Mouse (Mus musculus): ENCODE measurements at regions not wholly inside any gene's neighbourhood (a gene's known extent, or its start where the extent isn't known, plus 50 kb on each side); places are given as distances from the start of the nearest gene placed in this dataset.

DNA sequence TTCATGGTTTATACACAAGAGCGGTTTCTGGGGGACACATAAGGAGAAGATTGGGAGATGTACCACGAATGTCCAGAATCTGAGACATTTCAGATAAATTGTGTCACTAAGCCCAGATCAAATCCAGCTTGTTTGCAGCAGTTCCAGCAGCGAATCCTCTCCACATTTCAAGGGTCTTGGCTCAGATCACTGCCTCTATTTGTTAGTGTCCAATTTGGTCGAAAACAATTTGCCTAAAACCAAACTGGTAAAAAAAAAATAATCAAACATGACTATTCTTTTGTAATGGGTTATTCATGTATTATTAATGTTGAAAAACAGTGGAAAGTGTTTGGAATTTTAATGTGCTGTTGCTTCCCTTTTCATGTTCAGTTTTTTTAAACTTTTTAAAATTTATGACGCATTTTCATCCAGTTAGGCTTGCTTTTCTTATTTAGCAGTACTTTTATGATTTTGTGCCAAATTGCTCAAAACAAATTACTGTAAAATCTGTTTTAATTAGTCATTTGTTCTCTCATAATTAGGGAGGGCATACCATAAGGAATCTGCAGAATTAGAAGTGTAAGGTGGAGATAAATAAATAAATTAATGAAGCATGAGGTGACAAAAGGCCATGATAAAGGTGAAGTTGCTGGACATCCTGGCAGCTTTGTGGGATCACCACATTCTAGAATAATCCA is 396.8 kb upstream of the Ptbp2 start:
- no peaks in the 10 kb centered on the region for H3K36me3 ChIP-seq (ENCODE audit: control insufficient read depth in 1 of 2, insufficient read depth in 2 of 2, low read length in 2 of 2)
- H3K9me3 ChIP-seq (replicated peaks; ENCODE audit: insufficient read depth, low read length), result no peaks in the 10 kb centered on the region
- no peak overlapping the region for H3K4me3 ChIP-seq (ENCODE audit: control insufficient read depth in 1 of 2, insufficient read depth in 1 of 2, low read depth in 2 of 2, low read length in 2 of 2)
- H3K27me3 ChIP-seq (ENCODE audit: control insufficient read depth in 1 of 2, insufficient read depth in 2 of 2, low read length in 2 of 2), result no peaks in the 10 kb centered on the region
- H3K4me1 ChIP-seq (ENCODE audit: control insufficient read depth in 1 of 2, insufficient read depth in 2 of 2, low read length in 2 of 2), result no peaks in the 10 kb centered on the region
- H3K79me2 ChIP-seq (ENCODE audit: control insufficient read depth, insufficient read depth, low read length, poor library complexity), result no peaks in the 10 kb centered on the region
- no peak overlapping the region for H3K9ac ChIP-seq (ENCODE audit: control insufficient read depth, low read depth, low read length, poor library complexity, severe bottlenecking)
- no peak for DNase-seq (ENCODE audit: low read depth, low spot score)
- TF ChIP-seq GABPA (IDR thresholded peaks at IDR 0.05; ENCODE audit: low read depth, low read length) (no peak), NELFE (IDR thresholded peaks at IDR 0.05; ENCODE audit: low read depth, low read length) (no peak), MAX (IDR thresholded peaks at IDR 0.05; ENCODE audit: low read length) (no peak), ZKSCAN1 (IDR thresholded peaks at IDR 0.05; ENCODE audit: low read depth, low read length) (no peak), SIN3A (IDR thresholded peaks at IDR 0.05; ENCODE audit: low read length) (no peak), EP300 (IDR thresholded peaks at IDR 0.05; ENCODE audit: low read depth in 1 of 2, low read length in 2 of 2) (no peak), NRF1 (IDR thresholded peaks at IDR 0.05; ENCODE audit: insufficient read depth, low read depth, low read length, poor library complexity, severe bottlenecking) (no peak), ZNF384 (IDR thresholded peaks at IDR 0.05; ENCODE audit: low read depth, low read length) (no peak), HCFC1 (IDR thresholded peaks at IDR 0.05; ENCODE audit: low read depth, low read length) (no peak), TBP (IDR thresholded peaks at IDR 0.05; ENCODE audit: low read depth, low read length) (no peak), MEF2A (IDR thresholded peaks at IDR 0.05; ENCODE audit: extremely low read depth, insufficient replicate concordance, low read depth, low read length, poor library complexity, severe bottlenecking) (no peak), CHD1 (IDR thresholded peaks at IDR 0.05; ENCODE audit: low read depth, low read length) (no peak), POLR2AphosphoS5 (IDR thresholded peaks at IDR 0.05; ENCODE audit: borderline replicate concordance, low read depth, low read length) (no peak)
- no peak overlapping the region for H3K27ac ChIP-seq (ENCODE audit: control insufficient read depth, low read depth, low read length)

DNA sequence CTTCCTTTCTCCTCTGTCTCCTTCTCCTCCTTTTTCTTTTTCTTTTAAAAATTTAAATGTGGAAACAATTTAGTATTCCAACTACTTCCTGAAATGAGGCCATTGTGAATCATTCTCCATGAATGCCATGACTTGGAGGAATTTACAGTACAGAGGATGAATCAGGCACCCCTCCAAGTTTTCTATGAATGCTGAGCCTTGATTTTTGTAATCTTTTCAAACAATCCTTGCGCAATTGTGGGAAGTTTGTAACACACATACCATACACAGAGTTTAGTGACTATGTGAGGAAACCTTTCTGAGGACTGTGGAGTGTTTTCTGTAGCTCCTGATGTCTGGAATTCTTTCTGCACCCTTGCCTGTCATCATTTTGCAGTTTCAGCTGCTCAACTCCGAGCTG is 391.4 kb upstream of the Ptbp2 start:
- H3K4me1 ChIP-seq (ENCODE audit: control insufficient read depth in 1 of 2, insufficient read depth in 2 of 2, low read length in 2 of 2), result no peaks in the 10 kb centered on the region
- no peak overlapping the region for H3K27ac ChIP-seq (ENCODE audit: control insufficient read depth, low read depth, low read length)
- H3K9ac ChIP-seq (ENCODE audit: control insufficient read depth, low read depth, low read length, poor library complexity, severe bottlenecking), result no peak overlapping the region
- TF ChIP-seq TAL1 (IDR thresholded peaks at IDR 0.05; ENCODE audit: low read length) (no peak), UBTF (IDR thresholded peaks at IDR 0.05; ENCODE audit: borderline replicate concordance, insufficient read depth, low read depth, low read length) (no peak), GATA1 (IDR thresholded peaks at IDR 0.05; ENCODE audit: low read depth, low read length) (no peak), MYB (IDR thresholded peaks at IDR 0.05; ENCODE audit: low read depth, low read length) (no peak), POLR2A (IDR thresholded peaks at IDR 0.05; ENCODE audit: control insufficient read depth in 1 of 2, insufficient read depth in 1 of 2, low read depth in 1 of 2, low read length in 2 of 2, poor library complexity in 1 of 2) (no peak), POLR2AphosphoS5 (IDR thresholded peaks at IDR 0.05; ENCODE audit: borderline replicate concordance, low read depth, low read length) (no peak), GABPA (IDR thresholded peaks at IDR 0.05; ENCODE audit: low read depth, low read length) (no peak), RCOR1 (IDR thresholded peaks at IDR 0.05; ENCODE audit: low read depth, low read length) (no peak), SIN3A (IDR thresholded peaks at IDR 0.05; ENCODE audit: low read length) (no peak)
- H3K79me2 ChIP-seq (ENCODE audit: control insufficient read depth, insufficient read depth, low read length, poor library complexity), result no peaks in the 10 kb centered on the region
- H3K36me3 ChIP-seq (ENCODE audit: control insufficient read depth in 1 of 2, insufficient read depth in 2 of 2, low read length in 2 of 2), result no peaks in the 10 kb centered on the region
- H3K4me3 ChIP-seq (ENCODE audit: control insufficient read depth in 1 of 2, insufficient read depth in 1 of 2, low read depth in 2 of 2, low read length in 2 of 2), result no peak overlapping the region
- no peak for DNase-seq (ENCODE audit: low read depth, low spot score)
- H3K9me3 ChIP-seq (replicated peaks; ENCODE audit: insufficient read depth, low read length), result no peaks in the 10 kb centered on the region
- no peaks in the 10 kb centered on the region for H3K27me3 ChIP-seq (ENCODE audit: control insufficient read depth in 1 of 2, insufficient read depth in 2 of 2, low read length in 2 of 2)
